Mouse (Mus musculus) frontal cortex, postnatal 25 days (tissue): ENCODE measurements around the gene Hdgfl3.

Source experiments
- DNase-seq, 2 experiments: peaks; one replicate each; pipeline ENCODE4 v3.0.0; 2022; ENCODE audit warnings: low spot score in 2 of 2

Hdgfl3 gene

DNA sequence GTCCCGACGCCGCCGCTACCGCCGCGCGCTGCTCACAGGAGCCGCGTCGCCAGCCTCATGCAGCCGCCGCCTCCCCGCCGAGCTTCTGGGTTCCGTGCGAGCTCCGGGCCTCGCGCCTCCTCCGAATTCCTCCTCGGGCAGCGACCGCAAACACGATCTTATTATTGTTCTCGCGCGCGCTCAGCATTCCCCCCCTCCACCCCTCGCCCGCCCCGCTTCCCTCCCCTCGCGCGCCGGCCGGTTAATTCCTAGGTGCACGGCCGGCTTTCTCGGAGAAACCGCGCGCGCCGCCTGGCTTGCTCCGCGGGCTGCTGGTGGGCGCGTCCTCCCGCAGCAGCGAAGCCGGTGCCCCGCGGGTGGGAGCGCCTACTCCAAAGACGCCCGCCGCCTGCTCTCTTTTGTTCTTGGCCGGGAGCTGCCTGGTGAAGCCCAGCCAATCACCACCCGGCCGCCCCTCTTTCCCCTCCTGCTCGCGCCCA lies at the start of gene Hdgfl3:
Gene Hdgfl3 (minus strand): TSS at position 207 of the 479 bp plus-strand sequence.
- DNase-seq, result peak in 1 of 2 experiments; percentile 47

- DNase-seq, result no peak
These were observed 49.4 kb upstream of the Hdgfl3 start for GRCm38 (mm10) chr7:81983651-81984050.

DNA sequence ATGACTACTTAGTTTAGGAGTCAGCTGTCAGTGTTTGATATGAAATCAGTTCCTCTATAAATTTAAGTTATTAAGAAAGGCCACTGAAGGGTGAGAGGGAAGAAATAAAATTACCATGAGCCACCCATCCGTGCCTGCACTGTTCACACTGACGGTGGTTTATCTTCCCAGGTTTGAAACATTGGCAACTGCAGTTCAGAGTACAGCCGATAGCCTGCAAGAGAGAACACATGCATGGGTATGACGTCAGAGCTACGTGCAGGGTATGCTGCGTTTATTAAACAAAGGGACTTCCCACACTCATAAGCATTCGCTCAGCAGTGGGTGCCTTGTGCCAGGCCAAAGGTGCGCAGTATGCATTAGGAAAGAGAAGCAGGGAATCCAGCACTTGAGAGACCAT lies 44.0 kb upstream of the Hdgfl3 start:
- DNase-seq, result no peak

GRCm38 (mm10) chr7:81974616-81975015 lies 40.3 kb upstream of the Hdgfl3 start:
- DNase-seq, result no peak

GRCm38 (mm10) chr7:81973939-81974338 lies 39.7 kb upstream of the Hdgfl3 start:
- DNase-seq, result no peak

DNA sequence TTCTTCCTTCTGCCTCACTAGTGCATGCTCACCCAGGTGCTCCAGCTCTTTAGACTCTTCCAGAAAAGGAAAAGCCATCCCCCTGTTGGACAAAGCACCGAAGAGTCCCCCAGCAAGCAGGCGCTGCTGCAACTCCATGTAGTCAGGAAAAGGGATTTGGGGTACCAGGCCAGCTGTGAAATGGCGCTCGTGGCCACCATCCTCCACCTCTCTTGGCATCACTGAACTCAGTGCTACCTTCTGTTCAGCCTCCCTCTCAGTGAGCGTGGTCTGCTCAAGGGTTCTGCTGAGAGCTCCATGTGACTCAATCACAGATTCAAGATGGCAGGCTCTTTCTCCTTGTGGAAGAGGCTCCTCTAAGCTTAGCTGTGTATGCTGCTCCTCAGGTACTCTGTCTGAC lies 39.1 kb upstream of the Hdgfl3 start:
- no peak for DNase-seq

- DNase-seq, result no peak
These were observed 34.7 kb upstream of the Hdgfl3 start for GRCm38 (mm10) chr7:81968975-81969374.

- no peak for DNase-seq
These were observed 34.2 kb upstream of the Hdgfl3 start for GRCm38 (mm10) chr7:81968451-81968850.

DNA sequence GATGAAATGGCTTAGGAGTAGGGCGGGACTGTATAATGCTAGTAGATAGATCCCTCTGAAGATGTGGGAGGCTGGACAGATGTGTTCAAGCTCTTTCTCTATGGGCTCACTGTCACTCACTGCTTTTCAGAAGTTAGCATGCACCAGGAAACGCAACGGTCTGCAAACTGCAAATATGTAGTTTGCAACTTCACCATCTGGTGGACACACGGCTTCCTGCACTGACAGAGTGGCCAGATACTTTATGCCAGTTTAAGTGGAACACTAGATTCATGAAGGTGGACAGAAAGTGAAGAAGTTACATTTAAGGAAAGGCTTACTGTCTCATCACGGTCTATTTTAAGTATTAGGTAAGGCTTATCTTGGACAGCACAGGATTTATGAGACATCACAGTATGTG lies 31.9 kb upstream of the Hdgfl3 start:
- DNase-seq, result no peak

DNA sequence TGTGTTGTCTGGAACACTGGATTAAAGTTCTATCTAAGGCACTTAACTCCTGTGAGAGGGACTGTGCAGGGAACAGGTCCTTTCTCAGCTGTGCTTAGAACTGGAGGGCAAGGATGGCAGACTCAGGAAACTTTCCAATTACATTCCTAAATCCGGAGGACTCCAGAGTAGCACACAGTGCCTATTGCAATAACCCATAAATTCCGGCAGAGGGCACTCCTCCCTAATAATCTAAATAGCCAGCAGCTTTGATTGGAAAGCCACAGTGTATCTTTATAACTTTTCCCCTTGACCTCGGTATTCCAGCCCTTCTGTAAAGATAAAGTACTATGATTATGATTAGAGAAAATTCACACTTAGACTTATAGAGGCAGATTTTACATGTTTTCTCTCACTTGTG lies 25.4 kb upstream of the Hdgfl3 start:
- DNase-seq, result no peak

GRCm38 (mm10) chr7:81954208-81954846 lies 20.1 kb upstream of the Hdgfl3 start:
- DNase-seq, result no peak

DNA sequence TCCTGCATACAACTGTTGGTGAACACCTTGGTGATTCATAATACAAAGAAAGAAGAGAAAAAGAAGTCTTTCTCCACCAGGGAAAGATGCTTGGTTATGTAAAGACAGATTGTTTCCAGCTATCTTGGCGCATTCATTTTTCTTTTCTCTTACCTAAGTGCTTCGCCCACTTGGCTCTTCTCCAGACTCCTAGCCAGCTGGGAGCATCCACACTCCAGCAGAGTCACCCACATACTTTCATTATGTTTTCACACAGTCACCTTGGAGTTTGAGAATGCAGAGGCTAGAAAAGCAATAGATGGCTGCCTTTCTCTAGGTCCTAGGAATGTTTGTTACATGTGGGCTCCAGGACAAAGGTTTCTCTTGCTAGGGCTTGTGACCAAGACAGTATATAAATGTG lies 16.2 kb upstream of the Hdgfl3 start:
- no peak for DNase-seq

DNA sequence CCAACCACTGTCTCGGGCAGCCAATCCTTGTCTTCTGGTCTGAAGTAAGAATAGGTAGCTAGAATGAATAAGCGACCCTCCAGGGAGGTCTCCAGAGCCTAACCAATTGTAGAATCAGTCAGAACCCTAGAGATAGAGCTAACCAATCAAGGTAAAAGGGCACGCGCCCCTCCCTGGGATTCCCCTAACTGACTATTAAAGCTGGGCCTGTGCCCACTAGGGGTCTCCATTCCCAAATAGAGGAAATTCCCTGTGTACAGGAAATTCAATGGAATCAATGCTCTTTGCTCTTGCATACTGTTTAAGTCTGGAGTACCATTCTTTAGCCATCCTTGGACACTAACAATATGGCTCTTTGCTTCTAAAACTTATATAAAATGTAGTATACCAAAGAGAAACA lies 11.1 kb upstream of the Hdgfl3 start:
- DNase-seq, result no peak

- DNase-seq, result no peak
These were observed 533 bp upstream of the Hdgfl3 start for GRCm38 (mm10) chr7:81934806-81935205.

- peak; percentile 33 to 58 for DNase-seq
These were observed 539 bp downstream of the Hdgfl3 start for GRCm38 (mm10) chr7:81933601-81934266.

- DNase-seq, result peak in 1 of 2 experiments; percentile 42
These were observed 1.1 kb downstream of the Hdgfl3 start for GRCm38 (mm10) chr7:81933061-81933600.

GRCm38 (mm10) chr7:81932521-81933045 lies 1.7 kb downstream of the Hdgfl3 start:
- DNase-seq, result no peak

- no peak for DNase-seq
These were observed 5.3 kb downstream of the Hdgfl3 start for GRCm38 (mm10) chr7:81928998-81929397.

GRCm38 (mm10) chr7:81921379-81921952 lies 12.8 kb downstream of the Hdgfl3 start:
- DNase-seq, result no peak

DNA sequence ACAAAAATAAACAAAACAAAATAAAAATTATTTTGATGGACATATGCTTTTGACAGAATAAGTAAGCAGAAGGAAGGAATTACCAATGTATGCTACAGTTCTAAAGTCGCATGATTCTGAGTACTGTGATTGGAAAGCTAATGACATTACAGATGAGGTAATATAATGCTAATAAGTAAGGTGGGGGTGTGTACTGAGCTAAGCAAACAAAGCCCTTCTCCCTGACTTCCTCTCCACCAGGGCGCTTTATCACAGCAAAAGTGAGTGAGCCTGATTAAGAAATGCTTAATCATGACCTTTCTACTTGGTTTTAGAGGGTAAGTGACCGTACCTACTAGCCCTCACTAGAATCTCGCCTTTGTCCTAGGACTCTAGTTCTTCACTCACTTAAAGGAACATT lies 14.0 kb downstream of the Hdgfl3 start:
- no peak for DNase-seq

DNA sequence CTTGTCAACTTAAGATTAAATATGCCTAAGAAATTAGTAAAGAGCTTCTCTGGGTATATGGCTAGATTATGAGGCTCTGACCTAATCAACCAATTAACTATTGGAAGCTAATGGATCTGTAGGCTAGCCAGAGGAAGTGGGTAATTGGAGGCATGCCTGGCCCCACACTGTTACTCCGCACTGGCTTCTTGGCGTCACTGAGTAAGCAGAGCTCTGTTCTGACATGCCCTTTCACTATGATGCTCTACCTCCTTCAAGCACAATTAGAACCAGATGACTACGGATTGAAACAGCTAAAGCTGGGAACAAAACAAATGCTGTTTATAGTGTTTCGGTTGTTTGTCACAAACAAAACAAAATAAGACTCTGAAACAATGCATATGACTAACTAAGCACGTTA lies 16.0 kb downstream of the Hdgfl3 start:
- no peak for DNase-seq

GRCm38 (mm10) chr7:81904926-81905325 lies 29.3 kb downstream of the Hdgfl3 start:
- no peak for DNase-seq

- DNase-seq, result no peak
These were observed 30.2 kb downstream of the Hdgfl3 start for GRCm38 (mm10) chr7:81904094-81904493.
